Mouse (Mus musculus) myocyte (in vitro differentiated cells): ENCODE data around the gene Serpina3k. TPM values are rescaled to one million over a fixed set of nuclear protein-coding genes. Genes with fewer than 3 reads are reported as not detected.
"Not testable (repeated sequence)": the region's sequence is repeated elsewhere in the genome, so short reads cannot be mapped to it uniquely, and the experiment has no call there.

Source experiments
- H3K27me3 ChIP-seq: one replicate; pipeline ENCODE4 v1.6.1; 2011; ENCODE audit not compliant: control insufficient read depth, insufficient read depth, insufficient read length
- H3K36me3 ChIP-seq: one replicate; pipeline ENCODE4 v1.6.1; 2011; ENCODE audit not compliant: control insufficient read depth, insufficient read depth
- H3K4me2 ChIP-seq: one replicate; pipeline ENCODE4 v1.6.1; 2011; ENCODE audit warnings: low read depth, control low read depth
- H3K4me3 ChIP-seq: one replicate; pipeline ENCODE4 v1.5.1; 2011; ENCODE audit warnings: mild to moderate bottlenecking, control low read depth, moderate library complexity
- H3K79me2 ChIP-seq: one replicate; pipeline ENCODE4 v1.6.1; 2011; ENCODE audit not compliant: control insufficient read depth, insufficient read depth
- H3ac ChIP-seq: one replicate; pipeline ENCODE4 v1.6.1; 2011; ENCODE audit not compliant: control insufficient read depth, insufficient read length
- CEBPB ChIP-seq: IDR thresholded peaks from 2 replicates; pipeline ENCODE4 v1.6.1; 2011; ENCODE audit warnings: mild to moderate bottlenecking, moderate library complexity; ENCODE audit not compliant: poor library complexity, insufficient read depth, severe bottlenecking
- E2F4 ChIP-seq: IDR thresholded peaks from one replicate; pipeline ENCODE4 v1.6.1; 2011; ENCODE audit warnings: mild to moderate bottlenecking, control low read depth, moderate library complexity; ENCODE audit not compliant: insufficient read depth
- MAX ChIP-seq: IDR thresholded peaks from one replicate; pipeline ENCODE4 v1.6.1; 2011; ENCODE audit warnings: low read depth, mild to moderate bottlenecking, control low read depth
- MYOD1 ChIP-seq, 3 experiments: IDR thresholded peaks; one replicate each; pipeline ENCODE4 v1.6.1; 2011; ENCODE audit warnings: control low read depth in 2 of 3, low read depth in 2 of 3, mild to moderate bottlenecking in 2 of 3, moderate library complexity in 1 of 3; ENCODE audit not compliant: insufficient read length in 2 of 3, control insufficient read depth in 1 of 3
- MYOG ChIP-seq, 3 experiments: IDR thresholded peaks; one replicate each; pipeline ENCODE4 v1.6.1; 2011; ENCODE audit warnings: control low read depth in 2 of 3, low read depth in 2 of 3, mild to moderate bottlenecking in 2 of 3; ENCODE audit not compliant: insufficient read length in 2 of 3, control insufficient read depth in 1 of 3, insufficient read depth in 1 of 3
- POLR2A ChIP-seq: IDR thresholded peaks from one replicate; pipeline ENCODE4 v1.6.1; 2011; ENCODE audit warnings: low read depth, mild to moderate bottlenecking, control low read depth, moderate library complexity; ENCODE audit not compliant: insufficient read length
- POLR2AphosphoS2 ChIP-seq: IDR thresholded peaks from one replicate; pipeline ENCODE4 v1.6.1; 2011; ENCODE audit warnings: low read depth, control low read depth; ENCODE audit not compliant: insufficient read length
- REST ChIP-seq: IDR thresholded peaks from one replicate; pipeline ENCODE4 v1.6.1; 2011; ENCODE audit warnings: mild to moderate bottlenecking, control low read depth, moderate library complexity; ENCODE audit not compliant: insufficient read depth, insufficient read length
- SRF ChIP-seq: IDR thresholded peaks from one replicate; pipeline ENCODE4 v1.6.1; 2011; ENCODE audit warnings: low read depth; ENCODE audit not compliant: control insufficient read depth, insufficient read length
- TCF12 ChIP-seq: IDR thresholded peaks from one replicate; pipeline ENCODE4 v1.6.1; 2011; ENCODE audit warnings: mild to moderate bottlenecking, control low read depth; ENCODE audit not compliant: poor library complexity, insufficient read depth, severe bottlenecking
- TCF3 ChIP-seq: IDR thresholded peaks from one replicate; pipeline ENCODE4 v1.6.1; 2011; ENCODE audit warnings: low read depth, control low read depth; ENCODE audit not compliant: insufficient read length
- USF1 ChIP-seq: IDR thresholded peaks from one replicate; pipeline ENCODE4 v1.6.1; 2011; ENCODE audit warnings: low read depth, mild to moderate bottlenecking, control low read depth, moderate library complexity
- polyA plus RNA-seq: library from polyadenylated mRNA; unstranded; fragments of >200 nt; fragmentation: generic; extraction: Trizol; gene quantifications from one replicate; pipeline ENCODE4 v1.2.1, GENCODE M21; 2012; ENCODE audit warnings: missing spikeins

Serpina3k gene
- polyA plus RNA-seq, 1 experiment = not detected

DNA sequence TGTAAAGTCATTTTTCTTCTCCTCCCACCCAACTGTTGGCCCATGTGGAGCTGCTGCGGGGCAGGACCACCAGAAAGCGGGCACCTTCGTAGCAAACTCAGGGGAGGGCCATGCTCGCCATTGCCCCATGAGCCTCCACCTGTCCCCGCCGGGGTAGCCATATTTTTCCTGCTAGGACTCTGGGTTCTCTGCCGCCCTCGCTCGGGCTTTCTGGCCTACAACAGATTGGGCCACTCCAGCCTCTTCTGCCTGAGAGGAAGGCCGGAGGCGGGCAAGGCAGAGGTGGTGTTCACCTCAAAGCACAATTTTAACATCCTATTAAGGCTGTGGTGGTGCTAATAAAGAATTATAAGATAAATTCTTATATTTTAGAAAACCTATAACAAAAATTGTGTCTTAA is 41.6 kb downstream of the Serpina3k start:
- H3K27me3 ChIP-seq = no peaks in the 10 kb centered on the region
- H3K79me2 ChIP-seq = no peaks in the 10 kb centered on the region
- TF ChIP-seq E2F4 (no peak), USF1 (no peak), POLR2A (no peak), MAX (no peak), TCF3 (no peak), REST (no peak), SRF (no peak), CEBPB (no peak), TCF12 (no peak), MYOG (IDR thresholded peaks at IDR 0.05; ENCODE audit: control insufficient read depth in 1 of 3, insufficient read depth in 1 of 3, insufficient read length in 2 of 3, low read depth in 2 of 3) (no peak), POLR2AphosphoS2 (no peak), MYOD1 (IDR thresholded peaks at IDR 0.05; ENCODE audit: control insufficient read depth in 1 of 3, insufficient read length in 2 of 3, low read depth in 2 of 3) (no peak)
- no peak overlapping the region for H3K4me2 ChIP-seq
- H3K4me3 ChIP-seq = no peak overlapping the region
- no peak overlapping the region for H3ac ChIP-seq
- H3K36me3 ChIP-seq = no peaks in the 10 kb centered on the region

DNA sequence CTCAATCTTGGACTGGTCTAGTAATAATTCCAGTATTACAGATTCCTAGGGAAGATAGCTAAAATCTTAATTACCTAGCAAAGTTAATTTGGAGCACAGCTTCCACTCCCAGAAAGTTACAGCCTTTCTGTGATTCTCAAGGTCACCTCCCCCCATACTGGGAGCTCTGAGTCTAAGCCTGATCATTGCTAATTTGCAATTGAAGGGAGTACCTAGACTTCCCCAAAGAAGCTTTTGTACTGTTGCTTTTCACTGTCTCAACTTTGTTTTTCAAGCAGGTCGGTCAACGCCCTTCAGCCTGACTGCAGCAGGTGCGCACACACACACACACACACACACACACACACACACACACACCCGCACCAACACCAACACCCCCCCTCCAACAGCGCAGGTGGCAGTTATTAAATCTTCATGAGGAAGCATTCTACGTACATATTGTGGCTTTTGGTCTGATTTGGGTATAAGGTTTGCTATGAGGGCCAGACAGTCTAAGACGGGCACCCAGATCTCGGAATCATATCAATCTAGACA is 42.9 kb downstream of the Serpina3k start:
- not testable (repeated sequence) for H3K4me2 ChIP-seq, H3K36me3 ChIP-seq, H3K79me2 ChIP-seq, H3ac ChIP-seq, H3K4me3 ChIP-seq, H3K27me3 ChIP-seq

DNA sequence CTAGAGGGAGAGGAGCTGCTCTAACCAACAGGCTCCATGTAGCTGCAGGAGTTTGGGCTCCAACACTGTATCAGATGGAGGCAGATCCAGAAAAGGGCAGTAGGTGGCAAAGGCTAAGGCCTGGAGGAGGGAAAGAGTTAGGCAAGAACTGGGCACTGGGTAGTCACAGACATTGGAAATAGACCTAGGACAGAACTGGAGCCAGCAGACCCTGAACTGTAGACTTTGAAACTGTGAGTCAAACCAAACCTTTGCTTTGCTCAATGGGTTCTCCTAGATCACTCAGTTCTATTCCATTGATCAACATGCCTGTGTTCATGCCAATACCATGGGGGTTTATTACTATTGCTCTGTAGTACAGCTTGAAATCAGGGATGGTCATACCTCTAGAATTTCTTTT is 47.7 kb downstream of the Serpina3k start:
- H3K36me3 ChIP-seq, H3K4me2 ChIP-seq, H3K27me3 ChIP-seq, H3ac ChIP-seq, H3K79me2 ChIP-seq, H3K4me3 ChIP-seq: not testable (repeated sequence)

DNA sequence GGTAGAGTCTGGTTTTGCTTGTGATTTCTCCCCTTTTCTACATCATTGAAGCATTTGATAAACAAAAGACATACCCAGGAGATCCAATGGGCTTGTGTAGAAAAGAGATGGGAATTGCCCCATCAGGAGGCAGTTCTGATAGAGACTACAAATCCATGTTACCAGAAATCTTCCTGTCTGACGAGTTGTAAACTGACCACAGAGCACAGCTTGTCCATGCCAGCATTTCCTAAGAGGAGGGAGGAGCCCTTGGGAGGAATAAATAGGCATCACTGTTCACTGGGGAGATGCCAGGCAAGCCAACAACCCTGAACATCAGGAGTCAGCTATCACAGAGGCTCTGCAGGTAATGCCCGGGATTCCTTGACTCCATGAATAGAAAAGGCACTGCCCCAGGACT is 48.6 kb downstream of the Serpina3k start:
- H3ac ChIP-seq, H3K4me2 ChIP-seq, H3K4me3 ChIP-seq, H3K36me3 ChIP-seq, H3K79me2 ChIP-seq, H3K27me3 ChIP-seq: not testable (repeated sequence)

DNA sequence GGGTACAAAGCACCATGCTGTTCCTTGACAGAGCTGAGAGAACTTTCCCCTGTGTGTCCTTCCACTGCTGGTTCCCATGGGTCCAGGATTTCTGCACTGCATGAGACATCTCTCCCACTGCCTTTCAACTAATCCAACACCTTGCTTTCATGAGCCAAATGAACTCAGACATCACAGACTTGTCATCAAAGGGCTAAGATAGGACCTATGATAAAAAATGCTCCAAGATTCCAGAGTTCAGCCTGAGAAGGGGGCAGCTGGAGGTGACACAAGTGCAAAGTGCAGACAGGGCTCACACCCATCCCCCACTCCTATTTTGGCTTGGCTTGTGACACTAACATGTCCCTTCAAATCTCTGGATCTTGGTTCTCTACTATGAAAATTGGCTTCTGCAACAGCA is 50.2 kb downstream of the Serpina3k start:
- Histone ChIP-seq H3K36me3 (no peaks in the 10 kb centered on the region), H3K4me3 (no peak overlapping the region), H3K27me3 (no peaks in the 10 kb centered on the region), H3K79me2 (no peaks in the 10 kb centered on the region), H3K4me2 (no peak overlapping the region), H3ac (no peak overlapping the region)
- TF ChIP-seq REST = no peak
- TF ChIP-seq USF1 = no peak
- no peak for TF ChIP-seq POLR2A
- no peak for TF ChIP-seq MAX
- no peak for TF ChIP-seq SRF
- TF ChIP-seq TCF12 = no peak
- no peak for TF ChIP-seq MYOD1 (IDR thresholded peaks at IDR 0.05; ENCODE audit: control insufficient read depth in 1 of 3, insufficient read length in 2 of 3, low read depth in 2 of 3)
- TF ChIP-seq TCF3 = no peak
- TF ChIP-seq E2F4 = no peak
- no peak for TF ChIP-seq CEBPB
- TF ChIP-seq MYOG (IDR thresholded peaks at IDR 0.05; ENCODE audit: control insufficient read depth in 1 of 3, insufficient read depth in 1 of 3, insufficient read length in 2 of 3, low read depth in 2 of 3) = no peak
- no peak for TF ChIP-seq POLR2AphosphoS2

DNA sequence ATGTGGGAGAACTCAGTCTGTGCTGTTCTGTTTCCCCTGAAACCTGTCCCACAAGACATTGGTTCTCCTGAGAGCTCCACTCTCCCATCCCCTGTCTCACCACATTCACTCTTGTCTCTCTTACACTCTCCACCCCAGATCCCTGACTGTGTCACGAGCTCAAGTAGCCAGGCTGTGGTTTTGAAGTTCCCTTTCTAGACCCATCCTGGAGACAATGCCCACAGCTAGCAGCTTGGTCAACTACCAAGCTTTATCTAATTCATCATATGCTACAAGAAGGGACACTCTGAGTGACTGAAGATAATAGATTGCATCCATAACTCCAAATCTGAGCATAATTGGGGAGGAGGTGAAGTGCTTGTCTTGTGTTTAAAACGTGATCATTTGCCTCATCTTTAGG is 52.8 kb downstream of the Serpina3k start:
- not testable (repeated sequence) for H3K4me2 ChIP-seq, H3K27me3 ChIP-seq, H3K36me3 ChIP-seq, H3K4me3 ChIP-seq, H3ac ChIP-seq, H3K79me2 ChIP-seq

Other genes starting within 250 kb of the Serpina3k start
- not detected for gene Serpina5, start 237.4 kb upstream of the Serpina3k start, polyA plus RNA-seq
- not detected for gene Serpina3a, start 225.8 kb upstream of the Serpina3k start, polyA plus RNA-seq
- gene Serpina3b, start 210.5 kb upstream of the Serpina3k start, polyA plus RNA-seq = not detected
- gene Serpina3c, start 184.6 kb upstream of the Serpina3k start, polyA plus RNA-seq = not detected
- gene Serpina3f, start 123.9 kb upstream of the Serpina3k start, polyA plus RNA-seq = not detected
- 0.05 TPM for gene Serpina3g, start 102.2 kb upstream of the Serpina3k start, polyA plus RNA-seq
- gene Serpina3i, start 75.4 kb upstream of the Serpina3k start, polyA plus RNA-seq = not detected
- gene Serpina3j, start 23.9 kb upstream of the Serpina3k start, polyA plus RNA-seq = not detected
- not detected for gene Serpina3m, start within 50 bp of the Serpina3k start, polyA plus RNA-seq
- gene Serpina3n, start 68.2 kb downstream of the Serpina3k start, polyA plus RNA-seq = 0.05 TPM
- not detected for gene Gsc, start 134.8 kb downstream of the Serpina3k start, polyA plus RNA-seq